Mouse (Mus musculus) midbrain, embryonic 16.5 days (tissue): ENCODE measurements at regions not wholly inside any gene's neighbourhood (a gene's known extent, or its start where the extent isn't known, plus 50 kb on each side); places are given as distances from the start of the nearest gene placed in this dataset.

ENCODE experiments used
- ATAC-seq: fragments of 200-750 bp; cut with Nextera tagmentation; 2 replicates; pipeline ENCODE4 v1.8.0; 2017; ENCODE audit warnings: moderate TSS enrichment
- H3K27ac ChIP-seq: fragments of 300-500 bp; sonication (generic); 2 replicates; pipeline ENCODE4 v1.5.1; 2014; ENCODE audit warnings: mild to moderate bottlenecking, low read length, mixed read lengths
- H3K27me3 ChIP-seq: fragments of 300-500 bp; sonication (generic); 2 replicates; pipeline ENCODE4 v1.6.1; 2014; ENCODE audit warnings: low read depth, low read length, mixed read lengths; ENCODE audit not compliant: control insufficient read depth, insufficient read depth
- H3K36me3 ChIP-seq: fragments of 300-500 bp; sonication (generic); 2 replicates; pipeline ENCODE4 v1.6.1; 2014; ENCODE audit warnings: mild to moderate bottlenecking, low read length, moderate library complexity, mixed read lengths; ENCODE audit not compliant: control insufficient read depth, insufficient read depth
- H3K4me1 ChIP-seq: fragments of 300-500 bp; sonication (generic); 2 replicates; pipeline ENCODE4 v1.6.1; 2014; ENCODE audit warnings: mild to moderate bottlenecking, low read length, mixed read lengths; ENCODE audit not compliant: control insufficient read depth, insufficient read depth
- H3K4me2 ChIP-seq: fragments of 300-500 bp; sonication (generic); 2 replicates; pipeline ENCODE4 v1.6.1; 2014; ENCODE audit warnings: mild to moderate bottlenecking, low read length, mixed read lengths
- H3K4me3 ChIP-seq: fragments of 300-500 bp; sonication (generic); 2 replicates; pipeline ENCODE4 v1.5.1; 2014; ENCODE audit warnings: low read depth, mild to moderate bottlenecking, low read length, moderate library complexity, mixed read lengths
- H3K9ac ChIP-seq: fragments of 300-500 bp; sonication (generic); 2 replicates; pipeline ENCODE4 v1.6.1; 2014; ENCODE audit warnings: low read depth, low read length, mixed read lengths
- H3K9me3 ChIP-seq: fragments of 300-500 bp; sonication (generic); replicated peaks from 2 replicates; pipeline ENCODE4 v1.6.1; 2014; ENCODE audit warnings: mild to moderate bottlenecking, low read length, mixed read lengths; ENCODE audit not compliant: control insufficient read depth, poor library complexity, severe bottlenecking
- WGBS: fragments of 180-500 bp; shearing (Covaris S2); extraction: QIAGEN DNeasy Blood & Tissue Kit; methylation state at CpG from one replicate; pipeline ENCODE4 v1.1.7; 2014; 5-methylcytosine and 5-hydroxymethylcytosine counted together

GRCm38 (mm10) chr13:44553363-44553762, 175.9 kb upstream of the Jarid2 start:
- ATAC-seq = no peak
- Histone ChIP-seq H3K9ac (no peak overlapping the region), H3K27me3 (no peaks in the 10 kb centered on the region)

GRCm38 (mm10) chr13:44554686-44555463, 174.4 kb upstream of the Jarid2 start:
- Histone ChIP-seq H3K27ac (no peak overlapping the region), H3K4me2 (no peak overlapping the region), H3K27me3 (no peaks in the 10 kb centered on the region), H3K9ac (no peak overlapping the region), H3K36me3 (no peaks in the 10 kb centered on the region), H3K9me3 (no peaks in the 10 kb centered on the region), H3K4me3 (no peak overlapping the region), H3K4me1 (no peaks in the 10 kb centered on the region)
- WGBS = 81% methylated on average over 9 of the region's 9 CpGs
- no peak for ATAC-seq

More at GRCm38 (mm10) chr13:44553363-44553762, 175.9 kb upstream of the Jarid2 start:
- H3K9me3 ChIP-seq = no peaks in the 10 kb centered on the region
- no peaks in the 10 kb centered on the region for H3K4me1 ChIP-seq
- 89% methylated on average over 5 of the region's 5 CpGs for WGBS
- H3K4me2 ChIP-seq = no peak overlapping the region
- H3K27ac ChIP-seq = no peak overlapping the region
- H3K4me3 ChIP-seq = no peak overlapping the region
- H3K36me3 ChIP-seq = no peaks in the 10 kb centered on the region

- no peaks in the 10 kb centered on the region for H3K27me3 ChIP-seq
- H3K4me2 ChIP-seq = no peak overlapping the region
Measured at GRCm38 (mm10) chr13:44555979-44556378, 173.3 kb upstream of the Jarid2 start.

GRCm38 (mm10) chr13:44558051-44558450, 171.2 kb upstream of the Jarid2 start:
- H3K27ac ChIP-seq = no peak overlapping the region
- no peaks in the 10 kb centered on the region for H3K36me3 ChIP-seq
- no peak for ATAC-seq
- H3K9me3 ChIP-seq = no peaks in the 10 kb centered on the region
- no peaks in the 10 kb centered on the region for H3K4me1 ChIP-seq
- H3K4me2 ChIP-seq = no peak overlapping the region
- H3K4me3 ChIP-seq = no peak overlapping the region
- H3K9ac ChIP-seq = no peak overlapping the region
- WGBS = 96% methylated on average over 12 of the region's 12 CpGs
- H3K27me3 ChIP-seq = no peaks in the 10 kb centered on the region

More at GRCm38 (mm10) chr13:44555979-44556378, 173.3 kb upstream of the Jarid2 start:
- Histone ChIP-seq H3K36me3 (no peaks in the 10 kb centered on the region), H3K4me3 (no peak overlapping the region), H3K9ac (no peak overlapping the region), H3K27ac (no peak overlapping the region), H3K9me3 (no peaks in the 10 kb centered on the region), H3K4me1 (no peaks in the 10 kb centered on the region)
- 76% methylated on average over 6 of the region's 6 CpGs for WGBS
- no peak for ATAC-seq

- no peak overlapping the region for H3K9ac ChIP-seq
- no peaks in the 10 kb centered on the region for H3K36me3 ChIP-seq
- no peak overlapping the region for H3K27ac ChIP-seq
- no peaks in the 10 kb centered on the region for H3K4me1 ChIP-seq
- ATAC-seq = no peak
- no peak overlapping the region for H3K4me3 ChIP-seq
- WGBS = 91% methylated on average over 21 of the region's 21 CpGs
- no peak overlapping the region for H3K4me2 ChIP-seq
- no peaks in the 10 kb centered on the region for H3K9me3 ChIP-seq
- H3K27me3 ChIP-seq = no peaks in the 10 kb centered on the region
Measured at GRCm38 (mm10) chr13:44558491-44559177, 170.6 kb upstream of the Jarid2 start.

GRCm38 (mm10) chr13:44559178-44559565, 170.1 kb upstream of the Jarid2 start:
- no peaks in the 10 kb centered on the region for H3K36me3 ChIP-seq
- H3K4me2 ChIP-seq = no peak overlapping the region
- H3K27me3 ChIP-seq = no peaks in the 10 kb centered on the region
- no peak overlapping the region for H3K4me3 ChIP-seq
- H3K27ac ChIP-seq = no peak overlapping the region
- H3K9me3 ChIP-seq = no peaks in the 10 kb centered on the region
- H3K9ac ChIP-seq = no peak overlapping the region
- H3K4me1 ChIP-seq = peaks cover 2% of the 10 kb centered on the region; the same call in 1 of the 2 replicates
- no peak for ATAC-seq
- WGBS = 98% methylated on average over 6 of the region's 6 CpGs

- Histone ChIP-seq H3K4me2 (no peak overlapping the region), H3K27ac (no peak overlapping the region), H3K36me3 (no peaks in the 10 kb centered on the region), H3K27me3 (no peaks in the 10 kb centered on the region), H3K4me1 (peaks cover 5% of the 10 kb centered on the region; the same call in 1 of the 2 replicates), H3K9ac (no peak overlapping the region), H3K4me3 (no peak overlapping the region), H3K9me3 (no peaks in the 10 kb centered on the region)
- WGBS = 45% methylated on average over 2 of the region's 2 CpGs
- no peak for ATAC-seq
Measured at GRCm38 (mm10) chr13:44559706-44560105, 169.6 kb upstream of the Jarid2 start.

GRCm38 (mm10) chr13:44564705-44565104, 164.6 kb upstream of the Jarid2 start:
- Histone ChIP-seq H3K9me3 (no peaks in the 10 kb centered on the region), H3K9ac (no peak overlapping the region), H3K4me2 (no peak overlapping the region), H3K27me3 (no peaks in the 10 kb centered on the region), H3K27ac (no peak overlapping the region), H3K4me3 (no peak overlapping the region), H3K4me1 (peaks cover 6% of the 10 kb centered on the region; the same call in 1 of the 2 replicates), H3K36me3 (no peaks in the 10 kb centered on the region)
- ATAC-seq = no peak
- WGBS = 12% methylated on average over 11 of the region's 11 CpGs

- no peak for ATAC-seq
- H3K9ac ChIP-seq = no peak overlapping the region
- H3K36me3 ChIP-seq = no peaks in the 10 kb centered on the region
- no peaks in the 10 kb centered on the region for H3K9me3 ChIP-seq
- no peak overlapping the region for H3K4me2 ChIP-seq
- H3K4me1 ChIP-seq = peaks cover 6% of the 10 kb centered on the region; the same call in 1 of the 2 replicates
- no peak overlapping the region for H3K27ac ChIP-seq
- H3K4me3 ChIP-seq = no peak overlapping the region
- H3K27me3 ChIP-seq = no peaks in the 10 kb centered on the region
- WGBS = 80% methylated on average over 2 of the region's 2 CpGs
Measured at GRCm38 (mm10) chr13:44567696-44568095, 161.6 kb upstream of the Jarid2 start.
